Mouse (Mus musculus) megakaryocyte, embryonic 14.5 days (primary cell): ENCODE results near the gene Gm16867.
"Not testable (repeated sequence)": the region's sequence is repeated elsewhere in the genome, so short reads cannot be mapped to it uniquely, and the experiment has no call there.

ENCODE experiments used
- FLI1 ChIP-seq: IDR thresholded peaks from 2 replicates; pipeline ENCODE4 v1.6.1; 2012; ENCODE audit warnings: low read length, inconsistent platforms, mixed read lengths
- GATA1 ChIP-seq: IDR thresholded peaks from 3 replicates; pipeline ENCODE4 v1.6.1; 2012; ENCODE audit warnings: mixed read lengths, low read length, inconsistent platforms, borderline replicate concordance

DNA sequence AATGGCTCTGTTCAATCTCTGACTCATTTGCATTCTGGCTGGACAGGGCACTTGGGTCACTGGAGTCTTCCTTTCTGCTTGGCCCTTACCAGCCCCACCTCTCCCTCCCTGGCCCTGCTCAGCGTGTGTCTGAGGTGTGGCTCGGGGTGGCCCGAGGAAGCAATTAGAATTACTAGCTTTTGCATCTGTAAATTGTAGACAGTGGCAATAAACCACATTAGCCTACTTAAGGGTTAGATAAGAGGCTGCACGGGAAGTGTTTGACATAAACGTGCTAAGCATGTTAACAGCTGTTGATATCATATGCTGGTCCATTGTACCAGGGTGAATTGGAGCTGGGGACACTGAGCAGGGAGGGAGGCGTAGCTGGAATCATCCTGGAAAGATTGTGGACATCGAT is 62.2 kb downstream of the Gm16867 start:
- not testable (repeated sequence) for TF ChIP-seq GATA1, FLI1
